Mouse (Mus musculus): ENCODE results near the gene Tenm3. TPM values are rescaled to one million over a fixed set of nuclear protein-coding genes. Genes with fewer than 3 reads are reported as not detected.

The Tenm3 gene
- total RNA-seq (2021): 10 to 100 TPM; 10.7 to 12.6 TPM
- long read RNA-seq, experiment 1, partial matches to known transcripts: 4 of 6 reads
- long read RNA-seq, experiment 1, other reads (novel, unspliced or antisense): 2 of 6 reads
- long read RNA-seq, experiment 2, partial matches to known transcripts: 4 of 4 reads
- long read RNA-seq, experiment 2, other reads (novel, unspliced or antisense): 0 of 4 reads

GRCm38 (mm10) chr8:48843931-48844285 is at the start of gene Tenm3:
Gene Tenm3, minus strand, starts transcription at chr8:48843951.
- no peak for DNase-seq
- intact Hi-C loops (cut with DNase I; ENCODE audit: low total_unique reads): no loop called here

GRCm38 (mm10) chr8:48890216-48890765 is 46.5 kb upstream of the Tenm3 start:
- DNase-seq: no peak
- intact Hi-C loops (cut with DNase I; ENCODE audit: low total_unique reads): no loop called here

- no peak for DNase-seq
- intact Hi-C loops (cut with DNase I; ENCODE audit: low total_unique reads): no loop called here
These were observed 40.5 kb upstream of the Tenm3 start for GRCm38 (mm10) chr8:48884270-48884669.

- DNase-seq: no peak
- intact Hi-C loops (cut with DNase I; ENCODE audit: low total_unique reads): no loop called here
These were observed 36.8 kb upstream of the Tenm3 start for GRCm38 (mm10) chr8:48880585-48880984.

- no peak for DNase-seq
- intact Hi-C loops (cut with DNase I; ENCODE audit: low total_unique reads): no loop called here
These were observed 22.2 kb upstream of the Tenm3 start for GRCm38 (mm10) chr8:48865972-48866371.

- intact Hi-C loops (cut with DNase I; ENCODE audit: low total_unique reads): no loop called here
- DNase-seq: no peak
These were observed 21.7 kb upstream of the Tenm3 start for GRCm38 (mm10) chr8:48865485-48865884.

GRCm38 (mm10) chr8:48850223-48851010 is 6.7 kb upstream of the Tenm3 start:
- intact Hi-C loops (cut with DNase I; ENCODE audit: low total_unique reads): no loop called here
- DNase-seq: no peak

GRCm38 (mm10) chr8:48849091-48849616 is 5.4 kb upstream of the Tenm3 start:
- intact Hi-C loops (cut with DNase I; ENCODE audit: low total_unique reads): no loop called here
- DNase-seq: no peak

- no peak for DNase-seq
- intact Hi-C loops (cut with DNase I; ENCODE audit: low total_unique reads): no loop called here
These were observed 1.2 kb upstream of the Tenm3 start for GRCm38 (mm10) chr8:48844961-48845360.

GRCm38 (mm10) chr8:48844370-48844905 is 687 bp upstream of the Tenm3 start:
- no peak for DNase-seq
- intact Hi-C loops (cut with DNase I; ENCODE audit: low total_unique reads): no loop called here

- intact Hi-C loops (cut with DNase I; ENCODE audit: low total_unique reads): no loop called here
- peak; percentile 47 for DNase-seq
These were observed 490 bp downstream of the Tenm3 start for GRCm38 (mm10) chr8:48842991-48843930.

- intact Hi-C loops (cut with DNase I; ENCODE audit: low total_unique reads): no loop called here
- no peak for DNase-seq
These were observed 1.2 kb downstream of the Tenm3 start for GRCm38 (mm10) chr8:48842516-48842990.

GRCm38 (mm10) chr8:48842035-48842434 is 1.7 kb downstream of the Tenm3 start:
- intact Hi-C loops (cut with DNase I; ENCODE audit: low total_unique reads): no loop called here
- DNase-seq: no peak

- intact Hi-C loops (cut with DNase I; ENCODE audit: low total_unique reads): no loop called here
- no peak for DNase-seq
These were observed 8.0 kb downstream of the Tenm3 start for GRCm38 (mm10) chr8:48835745-48836144.

GRCm38 (mm10) chr8:48827454-48827853 is 16.3 kb downstream of the Tenm3 start:
- intact Hi-C loops (cut with DNase I; ENCODE audit: low total_unique reads): no loop called here
- DNase-seq: no peak

- DNase-seq: no peak
- intact Hi-C loops (cut with DNase I; ENCODE audit: low total_unique reads): no loop called here
These were observed 18.1 kb downstream of the Tenm3 start for GRCm38 (mm10) chr8:48825666-48826065.

GRCm38 (mm10) chr8:48822291-48822690 is 21.5 kb downstream of the Tenm3 start:
- DNase-seq: no peak
- intact Hi-C loops (cut with DNase I; ENCODE audit: low total_unique reads): no loop called here

- intact Hi-C loops (cut with DNase I; ENCODE audit: low total_unique reads): no loop called here
These were observed 23.8 kb downstream of the Tenm3 start for GRCm38 (mm10) chr8:48819962-48820361.

GRCm38 (mm10) chr8:48819348-48819747 is 24.4 kb downstream of the Tenm3 start:
- intact Hi-C loops (cut with DNase I; ENCODE audit: low total_unique reads): no loop called here
- no peak for DNase-seq

More at GRCm38 (mm10) chr8:48819962-48820361, 23.8 kb downstream of the Tenm3 start:
- DNase-seq: no peak
